Mouse (Mus musculus): ENCODE data around the gene Sec24d. TPM values are rescaled to one million over a fixed set of nuclear protein-coding genes. Genes with fewer than 3 reads are reported as not detected.

Sec24d gene
- total RNA-seq (2021) = 10 to 100 TPM; 61.3 to 69.4 TPM
- long read RNA-seq, experiment 1, transcript Sec24d-201 (23 exons, 3,903 nt) = major isoform, 42 of 64 reads
- long read RNA-seq, experiment 1, partial matches to known transcripts = 17 of 64 reads
- long read RNA-seq, experiment 1, other reads (novel, unspliced or antisense) = 4 of 64 reads
- long read RNA-seq, experiment 2, transcript Sec24d-201 (23 exons, 3,903 nt) = major isoform, 55 of 88 reads
- long read RNA-seq, experiment 2, partial matches to known transcripts = 25 of 88 reads
- long read RNA-seq, experiment 2, other reads (novel, unspliced or antisense) = 8 of 88 reads

GRCm38 (mm10) chr3:123266753-123267651 lies at the start of gene Sec24d:
Gene Sec24d (plus strand): TSS chr3:123267455.
- DNase-seq (ENCODE audit: low spot score in 2 of 2) = peak; percentile 75 to 89

GRCm38 (mm10) chr3:123218646-123219045 lies 48.6 kb upstream of the Sec24d start:
- no peak for DNase-seq (ENCODE audit: low spot score in 2 of 2)

GRCm38 (mm10) chr3:123227276-123227675 lies 40.0 kb upstream of the Sec24d start:
- no peak for DNase-seq (ENCODE audit: low spot score in 2 of 2)

- no peak for DNase-seq (ENCODE audit: low spot score in 2 of 2)
Measured at GRCm38 (mm10) chr3:123231639-123232038, 35.6 kb upstream of the Sec24d start.

GRCm38 (mm10) chr3:123234191-123234836 lies 32.9 kb upstream of the Sec24d start:
- peak in 1 of 2 experiments; percentile 11 for DNase-seq (ENCODE audit: low spot score in 2 of 2)

GRCm38 (mm10) chr3:123235495-123235894 lies 31.8 kb upstream of the Sec24d start:
- DNase-seq (ENCODE audit: low spot score in 2 of 2) = no peak

- DNase-seq (ENCODE audit: low spot score in 2 of 2) = peak in 1 of 2 experiments; percentile 27
Measured at GRCm38 (mm10) chr3:123235921-123236320, 31.3 kb upstream of the Sec24d start, which contains the start of gene Synpo2. Gene Synpo2 (minus strand): TSS chr3:123236149.

GRCm38 (mm10) chr3:123237039-123237438 lies 30.2 kb upstream of the Sec24d start:
- no peak for DNase-seq (ENCODE audit: low spot score in 2 of 2)

- no peak for DNase-seq (ENCODE audit: low spot score in 2 of 2)
Measured at GRCm38 (mm10) chr3:123237446-123237845, 29.8 kb upstream of the Sec24d start.

GRCm38 (mm10) chr3:123244376-123244775 lies 22.9 kb upstream of the Sec24d start:
- DNase-seq (ENCODE audit: low spot score in 2 of 2) = no peak

GRCm38 (mm10) chr3:123245646-123246045 lies 21.6 kb upstream of the Sec24d start:
- DNase-seq (ENCODE audit: low spot score in 2 of 2) = no peak

GRCm38 (mm10) chr3:123256181-123257101 lies 10.8 kb upstream of the Sec24d start:
- no peak for DNase-seq (ENCODE audit: low spot score in 2 of 2)

GRCm38 (mm10) chr3:123258709-123259108 lies 8.5 kb upstream of the Sec24d start:
- no peak for DNase-seq (ENCODE audit: low spot score in 2 of 2)

- peak in 1 of 2 experiments; percentile 26 for DNase-seq (ENCODE audit: low spot score in 2 of 2)
Measured at GRCm38 (mm10) chr3:123264706-123265105, 2.5 kb upstream of the Sec24d start.

GRCm38 (mm10) chr3:123267741-123268201 lies 516 bp downstream of the Sec24d start:
- peak; percentile 53 to 69 for DNase-seq (ENCODE audit: low spot score in 2 of 2)

- no peak for DNase-seq (ENCODE audit: low spot score in 2 of 2)
Measured at GRCm38 (mm10) chr3:123282866-123283615, 15.8 kb downstream of the Sec24d start.

GRCm38 (mm10) chr3:123284284-123284683 lies 17.0 kb downstream of the Sec24d start:
- no peak for DNase-seq (ENCODE audit: low spot score in 2 of 2)

GRCm38 (mm10) chr3:123285649-123286048 lies 18.4 kb downstream of the Sec24d start:
- DNase-seq (ENCODE audit: low spot score in 2 of 2) = no peak

- no peak for DNase-seq (ENCODE audit: low spot score in 2 of 2)
Measured at GRCm38 (mm10) chr3:123288856-123289570, 21.8 kb downstream of the Sec24d start.
